Mouse (Mus musculus) inflammation-experienced regulatory T-cells, adult 16 weeks (primary cell): Measurements from ENCODE around the gene Tmem190. TPM values are rescaled to one million over a fixed set of nuclear protein-coding genes. Genes with fewer than 3 reads are reported as not detected.

Experiments used
- polyA plus RNA-seq: library from polyadenylated mRNA; unstranded; fragments of 100-300 nt; shearing (Covaris generic); gene quantifications from one replicate; pipeline ENCODE4 v1.2.1, GENCODE M21; 2017

Gene Tmem190
- polyA plus RNA-seq, result not detected

DNA sequence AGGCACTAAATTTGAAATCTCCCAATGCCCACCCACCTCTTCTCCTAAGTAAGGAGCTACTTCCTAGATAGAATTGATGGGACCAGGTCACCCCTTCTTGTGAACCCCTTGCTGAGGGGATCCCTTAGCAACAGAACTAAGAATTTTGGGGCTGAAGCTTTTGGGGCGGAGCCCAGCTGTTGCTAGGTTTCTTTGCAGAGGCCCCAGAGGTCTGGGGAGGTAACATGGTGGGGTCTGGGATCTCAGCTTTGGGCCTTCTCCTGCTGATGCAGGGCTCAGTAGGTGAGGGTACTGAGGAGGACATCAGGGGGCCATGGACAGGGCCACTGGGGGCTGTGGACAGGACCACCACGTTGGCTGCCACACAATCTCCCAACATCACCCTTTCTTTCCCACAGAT is at the start of gene Tmem190, which contains the start of gene Il11:
Tmem190 (plus strand) TSS at position 179 of the 400 bp plus-strand sequence.
Il11 (minus strand) TSS at position 101 of the 400 bp plus-strand sequence.

DNA sequence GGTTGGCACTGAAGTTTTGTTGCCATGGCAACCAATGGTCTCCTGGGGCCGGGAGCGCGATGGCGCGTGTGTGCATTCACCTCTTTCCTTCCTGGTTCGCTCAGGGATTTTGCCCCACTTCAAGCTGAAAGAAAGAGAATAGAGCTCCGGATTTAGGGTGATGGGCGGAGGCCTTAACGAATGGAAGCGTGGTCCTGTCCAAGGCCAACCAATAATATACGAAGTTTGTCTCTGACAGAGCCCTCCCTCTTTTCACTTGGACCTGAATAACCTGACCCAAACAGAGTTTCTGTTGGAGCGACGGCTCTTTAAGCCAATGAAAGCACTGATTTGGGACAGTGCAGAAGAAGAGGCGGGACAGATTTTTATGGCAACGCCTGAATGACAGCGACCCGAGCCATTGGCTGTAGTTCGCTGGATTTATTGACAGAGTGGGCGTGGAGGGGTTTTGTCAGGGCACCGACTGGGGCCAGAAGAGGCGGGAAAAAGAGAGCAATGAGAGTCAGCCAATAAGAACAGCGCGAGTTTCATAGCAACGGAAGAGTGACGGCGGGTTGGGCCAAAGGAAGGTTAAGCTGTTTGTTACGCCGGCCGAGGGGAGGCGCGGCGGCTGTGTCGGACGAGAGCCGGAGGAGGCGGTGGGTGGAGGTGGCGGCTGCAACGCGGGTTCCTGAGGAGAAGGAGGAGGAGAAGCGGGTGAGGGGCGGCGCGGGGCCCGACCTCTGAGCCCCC is 43.0 kb upstream of the Tmem190 start, which contains the start of gene Kmt5c:
Kmt5c (plus strand) TSS at position 572 of the 732 bp plus-strand sequence.

DNA sequence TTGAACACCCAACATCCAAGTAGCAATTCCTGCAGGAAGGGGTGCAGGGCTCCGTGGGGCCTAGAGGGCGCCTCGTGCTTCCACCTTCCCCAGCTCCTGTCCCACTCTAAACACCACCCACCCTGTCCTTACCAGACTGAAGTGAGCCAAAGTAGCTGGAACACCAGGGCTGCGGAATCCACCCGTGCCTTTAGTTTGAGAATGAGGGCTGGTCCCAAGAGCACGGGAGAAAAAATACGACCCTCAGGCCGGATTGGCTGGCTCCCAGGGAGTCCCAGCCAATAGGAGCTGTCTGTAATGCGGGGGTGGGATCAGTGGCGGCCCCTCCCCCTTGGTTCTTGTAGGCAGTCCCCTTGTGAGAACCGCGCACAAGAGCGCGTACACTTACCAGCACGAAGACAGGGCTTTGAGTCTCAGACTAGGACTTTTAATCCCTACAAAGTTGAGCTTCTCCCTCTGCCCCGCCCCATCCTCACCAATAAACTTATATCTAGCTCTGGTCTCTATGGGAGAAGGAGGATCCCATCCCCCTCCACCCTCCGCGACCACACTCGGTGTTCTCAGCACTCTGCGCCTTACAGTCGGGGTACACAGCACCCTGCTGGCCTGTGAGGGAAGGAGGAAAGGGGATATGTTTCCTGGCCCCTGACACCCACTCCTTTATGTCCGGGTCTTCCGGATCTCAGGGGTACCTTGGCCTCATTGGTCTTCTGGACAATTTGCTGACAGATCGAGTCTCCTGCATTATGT is 29.7 kb upstream of the Tmem190 start, which contains the start of gene Cox6b2:
Cox6b2 (minus strand) TSS at position 274 of the 750 bp plus-strand sequence.

DNA sequence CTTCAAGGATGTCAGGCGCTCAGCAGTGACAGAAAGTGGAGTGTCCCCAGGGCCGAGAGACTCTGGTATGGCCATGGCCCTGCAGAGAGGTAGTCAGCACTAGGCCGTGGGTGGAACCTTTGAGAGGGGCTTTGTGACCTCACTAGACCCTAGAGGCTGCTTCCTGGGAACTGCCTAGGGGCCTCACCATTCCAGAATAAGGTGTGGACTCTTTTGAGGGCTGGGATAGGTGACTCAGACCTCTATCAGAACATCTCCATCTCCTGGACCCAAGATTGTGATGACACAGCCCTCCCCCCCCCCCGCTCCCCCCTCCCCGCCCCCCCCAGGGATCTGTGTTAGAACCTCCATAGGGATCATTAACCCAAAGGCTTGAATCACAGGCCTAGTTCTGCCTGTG is 11.5 kb upstream of the Tmem190 start, which contains the start of gene Fam71e2:
Fam71e2 (minus strand) TSS at position 101 of the 400 bp plus-strand sequence.

DNA sequence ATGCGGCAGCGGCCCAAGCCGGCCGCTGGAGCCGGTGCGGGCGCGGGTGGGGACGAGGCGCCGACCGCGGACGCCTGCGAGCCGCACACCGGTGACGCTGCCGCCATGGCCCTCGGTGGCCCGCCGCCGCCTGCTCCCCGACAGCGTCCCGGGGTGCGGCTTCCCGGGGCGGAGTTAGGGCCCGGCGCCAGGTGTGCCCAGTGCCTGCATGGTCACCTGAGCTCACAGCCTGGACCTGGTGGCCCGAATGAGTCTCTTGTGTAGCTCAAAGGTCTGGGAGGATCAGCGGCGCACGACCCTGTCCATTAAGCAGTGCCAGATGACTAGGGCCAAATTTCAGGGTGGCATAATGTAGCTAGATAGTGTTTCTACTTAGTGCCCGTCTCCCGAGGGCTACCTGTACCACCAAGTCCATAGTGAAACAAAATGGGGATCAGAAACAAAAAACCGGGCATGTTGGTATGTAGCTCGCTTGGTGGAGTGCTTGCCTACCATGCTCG is 6.7 kb downstream of the Tmem190 start, which contains the start of gene Tmem238:
Tmem238 (minus strand) TSS at position 221 of the 500 bp plus-strand sequence.

GRCm38 (mm10) chr7:4792278-4793212 is 9.8 kb downstream of the Tmem190 start, which contains the start of gene Rpl28:
TSS of gene Rpl28 (plus strand) at chr7:4792874.

DNA sequence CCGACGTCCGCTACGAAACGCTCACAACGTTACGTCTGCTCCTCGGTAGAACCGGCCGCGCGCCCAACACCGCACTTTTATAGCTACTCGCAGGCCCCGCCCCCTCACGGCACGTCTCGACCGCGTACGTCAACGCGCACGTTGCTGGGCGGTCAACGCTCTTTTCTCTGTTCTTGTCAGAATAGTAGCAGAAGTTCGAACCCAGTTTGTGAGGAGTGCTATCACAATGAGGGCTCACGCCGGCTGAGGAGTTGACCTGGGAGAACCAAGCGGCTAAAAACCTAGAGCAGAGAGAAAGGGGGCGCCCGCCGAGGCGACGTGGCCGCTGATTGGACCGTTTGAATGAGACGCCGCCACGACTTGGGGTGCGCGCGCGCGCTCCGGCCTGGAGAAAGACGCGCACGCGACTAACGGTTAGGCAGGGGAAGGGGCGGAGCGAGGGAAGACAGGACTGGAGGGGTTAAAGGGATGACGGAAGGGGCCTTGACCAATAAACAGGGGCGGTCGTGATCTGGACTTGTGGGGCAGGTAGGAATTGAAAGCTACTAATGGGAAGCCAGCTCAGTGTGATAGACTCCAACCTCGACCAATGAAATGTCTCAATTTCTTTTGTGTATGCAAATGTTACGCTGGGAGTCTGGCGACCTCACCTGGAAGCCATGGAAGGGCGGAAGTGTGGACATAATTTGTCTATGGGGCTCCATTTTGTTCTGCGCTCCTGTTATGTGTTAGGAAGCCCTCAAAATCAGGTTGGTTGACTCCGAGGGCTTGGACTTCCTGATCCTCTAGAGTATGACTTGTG is 29.8 kb downstream of the Tmem190 start, which contains the start of gene Ube2s:
Ube2s (minus strand) TSS at position 288 of the 802 bp plus-strand sequence.

Other genes starting within 250 kb of the Tmem190 start
- gene Syt5, start 235.4 kb upstream of the Tmem190 start, polyA plus RNA-seq, result 0.55 TPM
- gene Ptprh, start 178.9 kb upstream of the Tmem190 start, polyA plus RNA-seq, result not detected
- 4.2 TPM for gene Tmem86b, start 151.5 kb upstream of the Tmem190 start, polyA plus RNA-seq
- gene Ppp6r1, start 123.9 kb upstream of the Tmem190 start, polyA plus RNA-seq, result 33.7 TPM
- gene Hspbp1, start 97.9 kb upstream of the Tmem190 start, polyA plus RNA-seq, result 79.2 TPM
- gene Brsk1, start 92.3 kb upstream of the Tmem190 start, polyA plus RNA-seq, result 0.59 TPM
- 0.13 TPM for gene Tmem150b, start 57.7 kb upstream of the Tmem190 start, polyA plus RNA-seq
- gene Kmt5c, start 42.8 kb upstream of the Tmem190 start, polyA plus RNA-seq, result 52.5 TPM
- gene Cox6b2, start 29.8 kb upstream of the Tmem190 start, polyA plus RNA-seq, result 3.0 TPM
- not detected for gene Fam71e2, start 11.6 kb upstream of the Tmem190 start, polyA plus RNA-seq
- not detected for gene Il11, start 78 bp upstream of the Tmem190 start, polyA plus RNA-seq
- gene Tmem238, start 6.7 kb downstream of the Tmem190 start, polyA plus RNA-seq, result 0.45 TPM
- 275 TPM for gene Rpl28, start 9.9 kb downstream of the Tmem190 start, polyA plus RNA-seq
- 111 TPM for gene Ube2s, start 29.7 kb downstream of the Tmem190 start, polyA plus RNA-seq
- not detected for gene Shisa7, start 61.8 kb downstream of the Tmem190 start, polyA plus RNA-seq
- 46.1 TPM for gene Isoc2b, start 87.3 kb downstream of the Tmem190 start, polyA plus RNA-seq
- gene Isoc2a, start 94.2 kb downstream of the Tmem190 start, polyA plus RNA-seq, result 0.68 TPM
- not detected for gene Gm36210, start 123.6 kb downstream of the Tmem190 start, polyA plus RNA-seq
- gene Zfp628, start 132.3 kb downstream of the Tmem190 start, polyA plus RNA-seq, result 0.94 TPM
- gene Nat14, start 139.1 kb downstream of the Tmem190 start, polyA plus RNA-seq, result 1.9 TPM
- gene Ssc5d, start 142.8 kb downstream of the Tmem190 start, polyA plus RNA-seq, result not detected
- gene Sbk2, start 181.5 kb downstream of the Tmem190 start, polyA plus RNA-seq, result 0.17 TPM
- gene Sbk3, start 188.2 kb downstream of the Tmem190 start, polyA plus RNA-seq, result not detected
- 17.6 TPM for gene Zfp579, start 213.2 kb downstream of the Tmem190 start, polyA plus RNA-seq
- 36.2 TPM for gene Zfp524, start 231.5 kb downstream of the Tmem190 start, polyA plus RNA-seq
- 45.0 TPM for gene Fiz1, start 231.8 kb downstream of the Tmem190 start, polyA plus RNA-seq
- gene Gm44973, start 232.6 kb downstream of the Tmem190 start, polyA plus RNA-seq, result 10.5 TPM
- 12.2 TPM for gene Zfp865, start 237.4 kb downstream of the Tmem190 start, polyA plus RNA-seq
- not detected for gene Ccdc106, start 237.6 kb downstream of the Tmem190 start, polyA plus RNA-seq